Mouse (Mus musculus) macrophage (primary cell): ENCODE measurements around the gene Trim67. TPM values are rescaled to one million over a fixed set of nuclear protein-coding genes. Genes with fewer than 3 reads are reported as not detected.

Source experiments
- H3K27ac ChIP-seq: fragments of 350-480 bp; formaldehyde crosslinking; 2 replicates; pipeline ENCODE4 v1.9.0; 2021
- H3K36me3 ChIP-seq: fragments of 350-480 bp; formaldehyde crosslinking; 2 replicates; pipeline ENCODE4 v1.9.0; 2021; ENCODE audit errors: inconsistent target
- H3K4me3 ChIP-seq: fragments of 350-480 bp; formaldehyde crosslinking; 2 replicates; pipeline ENCODE4 v1.9.0; 2021; ENCODE audit errors: inconsistent target
- H3K79me2 ChIP-seq: fragments of 350-480 bp; formaldehyde crosslinking; 2 replicates; pipeline ENCODE4 v1.9.0; 2021; ENCODE audit errors: inconsistent target
- WGBS: methylation state at CpG from one replicate; pipeline ENCODE4 v1.1.7; 2026; ENCODE audit warnings: inconsistent platforms; ENCODE audit not compliant: missing documents; 5-methylcytosine and 5-hydroxymethylcytosine counted together
- polyA plus RNA-seq: library from polyadenylated mRNA; stranded (reverse); fragments of 250-400 nt; gene quantifications from 3 replicates; pipeline ENCODE4 v1.2.4, GENCODE M21; 2018; ENCODE audit warnings: inconsistent platforms
- total RNA-seq, 78 experiments: library from RNA; depleted of rRNA; stranded (reverse); fragments of 250-400 nt; gene quantifications; 1 replicate in 9 of 78; 2 replicates in 24 of 78; 3 replicates in 43 of 78; 4 replicates in 2 of 78; pipeline ENCODE4 v1.2.4; 2018; ENCODE audit warnings: inconsistent platforms in 56 of 78

Trim67 gene
- not detected for total RNA-seq (2018; cell fraction: chromatin; rRNA removed)
- total RNA-seq (2018; cell fraction: cytosol; rRNA removed): not detected
- not detected for total RNA-seq (2018; cell fraction: nucleus; rRNA removed)
- not detected in 3 replicates for polyA plus RNA-seq

DNA sequence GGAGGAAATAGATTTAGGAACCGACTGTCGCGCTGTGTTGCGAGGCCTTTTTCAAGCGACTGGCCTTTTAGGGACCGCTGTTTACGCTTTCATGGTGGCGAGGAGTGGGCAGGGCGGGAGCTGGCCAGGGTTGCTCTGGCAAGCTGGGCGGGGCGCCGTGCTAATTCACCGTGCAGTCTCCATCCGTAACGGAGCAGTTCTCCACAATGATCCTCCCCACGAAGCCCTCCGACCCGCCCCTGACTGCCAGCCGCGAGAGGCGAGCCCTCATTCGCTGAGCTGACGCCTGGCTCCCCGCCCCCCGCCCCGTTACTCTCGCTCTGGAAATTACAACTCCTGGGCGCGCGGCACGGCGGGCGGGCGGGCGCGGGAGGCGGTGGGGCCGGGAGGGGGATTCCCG, at the start of gene Trim67:
TSS of gene Trim67 (plus strand) at position 385 of the 400 bp plus-strand sequence.
- no peaks in the 10 kb centered on the region for H3K79me2 ChIP-seq
- WGBS: under 1% methylated on average over 39 of the region's 39 CpGs
- H3K36me3 ChIP-seq: no peaks in the 10 kb centered on the region
- no peak within 1 kb of the TSS for H3K4me3 ChIP-seq
- H3K27ac ChIP-seq: no peak within 1 kb of the TSS

DNA sequence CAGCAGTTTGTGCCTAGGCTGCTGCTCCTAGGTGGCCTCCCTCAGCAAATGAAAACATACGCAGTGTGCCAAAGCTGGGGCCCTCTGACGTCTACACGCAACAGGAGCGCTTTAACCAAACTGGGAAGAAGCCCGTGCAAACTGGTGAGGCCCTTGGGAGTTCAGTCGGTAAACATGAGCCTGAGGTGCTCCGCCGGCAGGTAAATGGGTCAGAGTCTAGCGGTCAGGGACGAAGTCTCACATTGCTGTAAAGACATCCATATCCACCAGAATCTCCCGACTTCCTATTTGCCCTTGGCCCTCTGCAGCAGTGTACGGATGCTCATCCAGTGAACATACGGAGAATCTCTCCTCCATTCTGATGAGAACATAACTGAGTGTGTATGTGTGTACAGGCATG, 46.2 kb upstream of the Trim67 start:
- WGBS: 86% methylated on average over 13 of the region's 13 CpGs
- H3K27ac ChIP-seq: no peak overlapping the region
- H3K4me3 ChIP-seq: no peak overlapping the region
- no peaks in the 10 kb centered on the region for H3K36me3 ChIP-seq
- H3K79me2 ChIP-seq: no peaks in the 10 kb centered on the region

DNA sequence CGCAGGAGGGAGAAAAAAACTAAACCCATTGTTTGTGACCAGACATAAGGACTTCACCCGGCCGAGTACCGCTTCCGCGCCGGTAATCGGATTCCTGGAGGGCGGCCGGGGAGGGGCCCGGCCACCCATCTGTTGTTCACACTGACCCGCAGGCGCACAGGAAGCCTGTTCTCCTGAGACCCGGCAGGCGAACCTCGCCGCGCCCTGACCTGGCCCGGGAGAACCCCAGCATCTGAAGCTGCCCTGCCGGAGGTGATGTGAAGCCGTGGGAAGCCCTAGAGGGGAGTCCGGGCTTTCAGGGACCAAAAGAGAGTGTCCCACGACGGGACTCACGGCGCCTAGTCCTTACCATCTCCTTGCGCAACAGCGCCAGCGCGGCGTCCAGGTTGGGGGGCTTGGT, 41.7 kb upstream of the Trim67 start:
- Histone ChIP-seq H3K79me2 (no peaks in the 10 kb centered on the region), H3K36me3 (no peaks in the 10 kb centered on the region), H3K4me3 (no peak overlapping the region), H3K27ac (no peak overlapping the region)
- WGBS: 4% methylated on average over 31 of the region's 31 CpGs

DNA sequence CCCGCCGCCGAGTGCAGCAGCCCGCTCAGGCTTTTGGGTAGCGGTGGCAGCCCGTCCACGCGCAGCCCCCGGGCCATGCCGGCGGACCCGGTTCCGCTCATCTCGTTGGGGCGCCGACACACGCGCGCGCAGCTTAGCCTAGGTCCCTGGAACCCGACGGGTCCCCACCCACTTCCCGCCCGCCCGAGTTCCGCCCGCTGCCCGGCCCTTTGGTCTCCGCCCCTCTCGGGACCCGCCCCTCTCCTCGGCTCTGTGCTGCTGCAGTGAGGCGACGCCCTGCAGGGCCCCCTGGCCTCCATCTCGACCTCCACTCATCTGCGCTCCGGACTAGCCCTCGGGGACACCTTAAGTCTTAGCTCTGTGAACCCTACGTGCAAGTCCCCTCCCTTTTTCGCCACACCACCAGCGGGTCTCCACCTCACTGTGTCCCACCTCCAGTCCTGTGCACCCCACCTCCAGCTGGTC, 41.2 kb upstream of the Trim67 start, which contains the start of gene Fam89a:
TSS of gene Fam89a (minus strand) at position 124 of the 465 bp plus-strand sequence.
- H3K36me3 ChIP-seq: no peaks in the 10 kb centered on the region
- 2% methylated on average over 22 of the region's 41 CpGs for WGBS
- no peak within 1 kb of the TSS for H3K27ac ChIP-seq
- H3K79me2 ChIP-seq: no peaks in the 10 kb centered on the region
- H3K4me3 ChIP-seq: no peak within 1 kb of the TSS

DNA sequence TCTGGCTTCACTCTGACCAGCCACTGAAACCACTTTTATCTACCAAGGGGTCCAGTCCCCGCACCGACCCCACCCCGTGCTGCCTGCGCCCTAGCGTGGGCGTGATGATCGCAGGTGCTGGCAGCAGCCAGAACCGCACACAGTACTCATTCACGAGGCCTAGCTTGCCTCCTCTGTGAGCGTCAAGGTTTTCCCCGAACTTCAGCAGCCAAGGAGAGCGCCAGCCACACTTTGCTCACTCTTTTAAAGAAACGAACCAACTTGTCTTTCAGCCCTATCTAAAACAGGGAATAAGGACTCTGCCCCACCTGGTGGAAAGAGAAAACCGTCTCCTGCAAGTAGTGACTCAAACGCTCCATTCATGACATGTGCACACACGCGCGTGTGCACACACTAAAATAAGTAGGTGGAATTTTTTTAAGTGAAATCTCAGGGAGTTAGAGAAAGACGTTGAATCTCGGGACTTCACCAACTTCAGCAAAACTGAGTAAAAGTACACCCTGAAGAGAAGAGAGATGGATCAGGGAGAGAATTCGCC, 40.5 kb upstream of the Trim67 start:
- Histone ChIP-seq H3K27ac (no peak overlapping the region), H3K79me2 (no peaks in the 10 kb centered on the region), H3K36me3 (no peaks in the 10 kb centered on the region), H3K4me3 (no peak overlapping the region)
- WGBS: 47% methylated on average over 21 of the region's 21 CpGs

DNA sequence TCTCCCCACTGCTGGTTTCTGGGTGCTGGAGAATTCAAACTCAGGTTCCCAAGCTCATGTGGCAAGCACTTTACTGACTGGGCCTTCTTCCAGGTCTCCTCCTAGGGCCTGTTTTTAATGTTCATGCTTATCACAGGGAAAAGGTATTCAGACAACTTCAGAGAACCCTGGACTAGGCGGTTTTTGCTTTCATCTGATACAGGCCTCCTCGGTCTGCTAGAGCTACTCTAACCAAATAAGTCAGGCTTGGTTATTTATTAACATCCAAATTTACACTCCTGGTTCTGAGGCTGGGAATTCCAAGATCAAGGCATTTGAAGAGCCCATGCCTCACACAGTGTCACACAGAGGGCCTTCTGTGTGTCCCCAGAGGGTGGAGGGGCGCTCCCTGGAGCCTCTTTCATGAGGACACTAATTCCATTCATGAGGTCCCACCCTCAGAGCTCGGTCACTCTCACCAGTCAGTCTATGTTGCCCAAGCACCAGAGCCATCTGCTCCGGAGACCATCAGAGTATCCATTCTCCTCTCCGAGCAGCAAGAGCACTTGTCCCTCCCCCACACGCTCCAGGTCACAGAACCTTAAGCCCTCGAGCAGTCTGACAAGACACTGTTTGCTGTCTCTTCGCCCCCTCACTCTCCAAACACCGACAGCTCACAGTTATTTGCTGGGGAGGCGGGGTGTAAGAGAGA, 38.6 kb upstream of the Trim67 start:
- Histone ChIP-seq H3K36me3 (no peaks in the 10 kb centered on the region), H3K27ac (no peak overlapping the region), H3K79me2 (no peaks in the 10 kb centered on the region), H3K4me3 (no peak overlapping the region)
- WGBS: 60% methylated on average over 11 of the region's 11 CpGs

DNA sequence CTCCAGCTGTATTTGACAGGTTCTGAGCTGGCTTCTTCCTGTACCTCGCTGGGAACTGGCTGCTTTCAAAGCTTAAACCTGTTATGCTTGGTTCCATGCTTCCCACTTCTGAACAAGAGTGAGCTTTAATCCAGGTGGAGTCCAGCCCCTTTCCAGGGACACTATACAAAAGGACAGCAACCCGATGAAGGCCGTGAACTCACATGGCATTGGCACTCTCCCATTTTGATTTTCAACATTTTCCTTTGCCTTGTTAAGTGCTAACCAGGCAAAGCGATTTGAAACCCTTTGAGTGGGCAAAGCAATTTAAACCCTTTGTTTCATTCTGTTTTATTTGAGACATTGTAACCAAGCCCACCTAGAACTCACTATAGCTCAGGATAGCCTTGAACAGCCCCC, 38.1 kb upstream of the Trim67 start:
- Histone ChIP-seq H3K36me3 (no peaks in the 10 kb centered on the region), H3K4me3 (no peak overlapping the region), H3K27ac (no peak overlapping the region), H3K79me2 (no peaks in the 10 kb centered on the region)
- WGBS: 73% methylated on average over 4 of the region's 4 CpGs

DNA sequence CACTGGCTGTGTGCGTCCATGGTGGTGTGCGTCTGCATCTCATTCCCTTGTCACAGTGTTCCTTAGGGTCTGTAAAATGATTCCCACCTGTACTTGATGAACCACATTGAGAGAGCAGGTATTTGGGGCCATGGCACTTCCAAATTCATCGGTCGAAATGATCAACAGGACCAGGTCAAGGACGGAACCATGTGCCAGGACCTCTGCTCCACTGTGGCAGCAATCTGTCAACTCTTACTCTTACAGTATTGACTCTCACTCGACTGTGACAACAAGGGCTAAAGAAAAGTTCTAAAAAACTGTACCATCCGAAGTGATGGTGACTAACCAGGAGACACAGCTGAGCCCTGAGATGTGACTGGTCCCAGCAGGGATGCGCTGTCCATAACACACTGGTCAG, 37.4 kb upstream of the Trim67 start:
- H3K4me3 ChIP-seq: no peak overlapping the region
- no peaks in the 10 kb centered on the region for H3K79me2 ChIP-seq
- no peaks in the 10 kb centered on the region for H3K36me3 ChIP-seq
- H3K27ac ChIP-seq: no peak overlapping the region
- 82% methylated on average over 8 of the region's 8 CpGs for WGBS

DNA sequence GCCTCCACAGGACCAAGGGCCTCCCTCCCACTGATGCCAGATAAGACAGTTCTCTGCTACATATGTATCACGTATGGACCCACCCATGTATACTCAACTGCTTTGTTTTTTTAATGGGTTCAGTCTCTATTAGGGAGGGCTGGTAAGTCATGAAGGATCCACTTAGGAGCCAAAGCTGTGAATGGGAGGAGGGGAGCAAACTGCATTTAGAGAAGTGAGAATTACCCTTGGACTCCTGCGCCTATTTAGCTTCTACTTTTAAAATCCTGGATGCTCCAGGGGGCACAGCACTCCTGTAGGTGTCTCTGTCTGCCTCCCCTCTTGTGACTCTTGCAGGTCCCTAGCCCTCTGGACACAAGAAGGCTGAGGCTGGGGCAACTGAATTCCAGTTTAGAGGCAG, 36.7 kb upstream of the Trim67 start:
- WGBS: 51% methylated on average over 2 of the region's 2 CpGs

DNA sequence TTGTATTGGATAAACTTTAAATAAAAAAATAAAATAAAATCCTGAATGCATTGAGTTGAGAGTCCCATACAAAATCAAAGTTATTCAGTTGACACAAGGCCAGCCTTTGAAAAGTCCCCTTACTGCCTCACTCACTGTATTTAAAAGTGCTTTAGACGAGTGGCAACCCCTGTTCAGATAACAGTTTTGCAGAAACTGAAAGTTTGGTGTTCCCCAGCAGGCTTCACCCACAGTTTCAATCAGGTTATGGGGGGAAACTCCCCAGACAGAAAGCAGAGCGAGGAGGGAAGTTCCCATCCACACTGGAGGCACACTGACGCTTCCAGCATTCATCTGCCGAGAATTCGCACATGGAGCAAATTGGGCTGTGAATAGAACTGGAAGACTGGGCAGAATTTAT, 36.3 kb upstream of the Trim67 start:
- 53% methylated on average over 5 of the region's 5 CpGs for WGBS
- Histone ChIP-seq H3K4me3 (no peak overlapping the region), H3K27ac (no peak overlapping the region), H3K36me3 (no peaks in the 10 kb centered on the region), H3K79me2 (no peaks in the 10 kb centered on the region)

More for the DNA sequence above, 36.7 kb upstream of the Trim67 start:
- no peak overlapping the region for H3K4me3 ChIP-seq
- no peaks in the 10 kb centered on the region for H3K36me3 ChIP-seq
- H3K79me2 ChIP-seq: no peaks in the 10 kb centered on the region
- no peak overlapping the region for H3K27ac ChIP-seq

DNA sequence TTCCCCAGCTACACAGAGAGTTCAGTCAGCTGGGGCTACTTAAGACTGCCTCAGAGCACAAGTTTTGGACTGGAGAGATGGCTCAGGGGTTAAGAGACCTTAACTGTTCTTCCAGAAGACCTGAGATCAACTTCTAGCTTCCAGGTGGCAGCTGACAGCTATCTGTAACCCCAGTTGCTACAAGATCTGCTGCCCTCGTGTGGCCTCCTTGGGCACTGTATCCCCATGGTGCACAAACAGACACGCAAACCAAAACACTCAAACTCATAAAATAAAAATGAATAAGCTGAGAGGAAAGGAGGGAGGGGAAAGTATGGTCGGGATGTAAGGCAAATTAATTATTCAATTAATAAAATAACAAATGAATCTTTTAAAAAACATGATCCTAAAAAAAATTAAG, 34.3 kb upstream of the Trim67 start:
- WGBS: 38% methylated on average over 3 of the region's 3 CpGs
- no peaks in the 10 kb centered on the region for H3K79me2 ChIP-seq
- no peak overlapping the region for H3K4me3 ChIP-seq
- no peaks in the 10 kb centered on the region for H3K36me3 ChIP-seq
- H3K27ac ChIP-seq: no peak overlapping the region

DNA sequence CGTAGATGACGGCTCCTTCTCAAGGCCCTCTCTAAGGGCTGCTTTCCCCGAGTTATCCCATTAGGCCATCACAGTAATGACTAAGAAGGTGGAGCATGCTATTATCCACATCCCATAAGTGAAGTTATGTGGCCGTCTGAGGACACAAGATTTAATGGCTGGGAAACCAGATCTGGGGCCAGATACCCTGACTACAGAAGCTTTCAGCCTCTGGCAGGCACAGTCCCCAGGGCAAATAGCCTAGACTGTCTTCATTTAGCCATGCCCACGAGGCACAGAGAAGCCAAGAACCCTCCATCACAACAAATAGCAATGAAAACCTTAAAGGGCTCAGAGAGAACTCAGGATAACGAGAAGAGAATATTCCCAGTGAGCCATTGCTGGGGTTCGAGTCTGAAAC, 29.8 kb upstream of the Trim67 start:
- WGBS: 85% methylated on average over 7 of the region's 7 CpGs

DNA sequence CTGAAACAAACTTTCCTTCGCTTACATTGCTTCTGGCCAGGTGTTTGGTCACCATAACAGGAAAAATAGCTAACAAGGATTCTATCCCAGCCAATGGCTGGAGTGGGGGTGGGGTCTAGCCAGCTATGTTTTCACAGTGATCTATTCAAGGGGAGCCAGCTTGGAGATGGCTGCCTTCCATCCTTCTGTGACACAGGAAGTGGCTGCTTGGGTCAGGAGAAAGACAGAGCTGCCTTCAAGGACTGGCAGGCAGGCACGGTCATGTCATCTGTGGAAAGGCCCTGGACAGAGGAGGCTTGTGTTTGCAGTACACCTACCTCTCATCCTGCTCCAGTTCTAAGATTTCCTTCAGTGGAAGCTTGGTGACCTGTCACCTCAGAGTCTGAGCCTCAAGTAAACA, 20.5 kb upstream of the Trim67 start:
- 84% methylated on average over 2 of the region's 2 CpGs for WGBS
- Histone ChIP-seq H3K27ac (no peak overlapping the region), H3K36me3 (no peaks in the 10 kb centered on the region), H3K4me3 (no peak overlapping the region), H3K79me2 (no peaks in the 10 kb centered on the region)

More for the DNA sequence above, 29.8 kb upstream of the Trim67 start:
- no peaks in the 10 kb centered on the region for H3K36me3 ChIP-seq
- H3K79me2 ChIP-seq: no peaks in the 10 kb centered on the region
- H3K27ac ChIP-seq: no peak overlapping the region
- H3K4me3 ChIP-seq: no peak overlapping the region

DNA sequence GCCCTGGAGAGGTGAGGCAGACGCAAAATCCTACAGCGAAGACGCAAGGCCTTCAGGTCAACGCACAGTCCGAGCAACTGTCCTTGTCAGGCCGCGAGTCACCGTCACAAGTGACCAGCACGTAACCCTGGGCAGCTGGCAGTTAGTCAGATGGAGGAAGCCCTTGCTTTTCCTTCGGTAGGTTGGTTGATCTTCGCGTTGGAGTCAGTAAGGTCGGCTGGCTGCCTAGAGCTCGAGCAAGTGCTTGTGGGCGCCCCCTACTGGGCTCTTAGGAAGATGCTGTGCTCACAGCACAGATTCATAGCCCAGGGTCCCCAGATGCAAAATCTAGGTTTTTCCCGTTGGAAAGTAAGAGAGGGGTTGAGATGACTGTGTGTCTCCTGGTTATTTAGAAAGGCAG, 17.2 kb upstream of the Trim67 start:
- H3K36me3 ChIP-seq: no peaks in the 10 kb centered on the region
- no peaks in the 10 kb centered on the region for H3K79me2 ChIP-seq
- 22% methylated on average over 16 of the region's 16 CpGs for WGBS
- H3K4me3 ChIP-seq: no peak overlapping the region
- H3K27ac ChIP-seq: no peak overlapping the region

DNA sequence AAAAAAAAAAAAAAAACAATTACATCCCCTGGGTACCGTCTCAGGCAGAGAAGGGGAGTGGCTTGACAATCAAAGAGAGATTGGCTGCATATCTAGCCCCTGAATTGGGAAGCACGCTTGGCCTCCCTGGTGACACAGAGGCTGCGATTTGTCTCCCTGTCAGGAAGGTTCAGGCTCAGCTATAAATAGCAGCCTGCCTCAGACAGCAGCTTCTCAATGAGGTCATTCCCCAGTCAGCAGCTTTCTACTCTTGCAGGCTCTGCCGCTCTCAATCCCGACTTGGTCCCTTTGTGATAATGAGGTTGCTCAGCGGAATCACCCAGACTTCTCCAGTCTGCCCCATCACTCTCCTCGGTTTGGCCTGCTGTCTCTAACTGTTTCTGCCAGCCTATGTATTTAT, 12.7 kb upstream of the Trim67 start:
- no peak overlapping the region for H3K27ac ChIP-seq
- H3K79me2 ChIP-seq: no peaks in the 10 kb centered on the region
- no peak overlapping the region for H3K4me3 ChIP-seq
- no peaks in the 10 kb centered on the region for H3K36me3 ChIP-seq
- 15% methylated on average over 7 of the region's 7 CpGs for WGBS
